Mouse (Mus musculus) kidney, embryonic 15.5 days (tissue): Measurements from ENCODE around the gene Naxe. TPM values are rescaled to one million over a fixed set of nuclear protein-coding genes. Genes with fewer than 3 reads are reported as not detected.

ENCODE experiments used
- ATAC-seq: fragments of 200-750 bp; cut with Nextera tagmentation; replicated peaks from 2 replicates; pipeline ENCODE4 v1.8.0; 2017; ENCODE audit warnings: moderate TSS enrichment; ENCODE audit not compliant: low FRiP score
- H3K27ac ChIP-seq: fragments of 300-500 bp; sonication (generic); 2 replicates; pipeline ENCODE4 v1.5.1; 2015; ENCODE audit warnings: mild to moderate bottlenecking, inconsistent platforms
- H3K27me3 ChIP-seq: fragments of 300-500 bp; sonication (generic); 2 replicates; pipeline ENCODE4 v1.6.1; 2015; ENCODE audit warnings: inconsistent platforms
- H3K36me3 ChIP-seq: fragments of 300-500 bp; sonication (generic); 2 replicates; pipeline ENCODE4 v1.6.1; 2015; ENCODE audit warnings: inconsistent platforms
- H3K4me1 ChIP-seq: fragments of 300-500 bp; sonication (generic); 2 replicates; pipeline ENCODE4 v1.6.1; 2015; ENCODE audit warnings: inconsistent platforms
- H3K4me2 ChIP-seq: fragments of 300-500 bp; sonication (generic); 2 replicates; pipeline ENCODE4 v1.6.1; 2015; ENCODE audit warnings: moderate library complexity, mild to moderate bottlenecking, inconsistent platforms
- H3K4me3 ChIP-seq: fragments of 300-500 bp; sonication (generic); replicated peaks from 2 replicates; pipeline ENCODE4 v1.5.1; 2015; ENCODE audit warnings: mild to moderate bottlenecking, inconsistent platforms
- H3K9ac ChIP-seq: fragments of 300-500 bp; sonication (generic); 2 replicates; pipeline ENCODE4 v1.6.1; 2015; ENCODE audit warnings: mild to moderate bottlenecking, inconsistent platforms
- H3K9me3 ChIP-seq: fragments of 300-500 bp; sonication (generic); replicated peaks from 2 replicates; pipeline ENCODE4 v1.6.1; 2016; ENCODE audit warnings: inconsistent platforms
- WGBS: fragments of 180-500 bp; shearing (Covaris S2); methylation state at CpG from one replicate; pipeline ENCODE4 v1.1.7; 2015; ENCODE audit warnings: mixed read lengths; 5-methylcytosine and 5-hydroxymethylcytosine counted together
- polyA plus RNA-seq: library from polyadenylated mRNA; unstranded; fragments of >200 nt; fragmentation: Nextera tagmentation; extraction: Ambion mirVana; gene quantifications from 2 replicates; pipeline ENCODE4 v1.2.1, GENCODE M21; 2015

The Naxe gene
- polyA plus RNA-seq = 164 and 174 TPM in 2 replicates

DNA sequence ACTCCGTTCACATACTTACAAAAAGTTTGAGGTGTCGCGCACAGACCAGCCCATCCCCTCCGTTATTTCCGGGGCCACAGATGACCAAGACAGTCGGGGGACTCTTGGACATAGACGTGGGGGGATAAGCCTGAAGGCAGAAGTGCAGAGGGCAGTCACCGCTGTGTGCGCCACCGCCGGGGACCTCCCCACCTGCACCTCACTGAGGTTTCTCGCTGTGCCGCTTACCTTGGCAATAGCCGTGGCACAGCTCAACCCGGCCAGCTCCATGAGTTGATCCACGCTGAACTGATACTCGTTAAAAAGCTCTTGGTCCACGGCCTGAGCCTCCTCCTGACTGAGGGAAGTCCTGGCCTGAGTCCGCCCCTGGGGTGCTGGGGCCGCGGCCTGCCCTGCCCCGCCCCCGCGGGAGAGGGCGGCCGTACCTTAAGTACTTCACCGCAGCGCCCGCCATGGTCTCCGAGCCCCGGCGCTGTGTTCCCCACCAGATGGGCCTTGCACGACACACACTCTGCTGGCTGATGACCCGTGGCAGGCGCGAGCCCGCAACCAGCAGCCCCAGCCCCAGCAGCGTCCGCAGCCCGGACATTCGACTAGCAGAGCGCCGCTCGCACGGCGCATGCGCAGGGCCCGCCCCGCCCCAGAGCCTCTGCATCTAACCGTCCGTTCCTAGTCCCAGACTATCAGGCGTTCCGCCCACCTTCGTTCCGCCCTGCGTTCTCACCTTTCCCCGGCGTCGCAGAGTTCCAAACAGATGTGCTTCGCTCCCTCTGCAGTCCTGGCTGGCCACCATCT, at the start of gene Naxe:
TSS of gene Naxe (minus strand) at position 594 of the 795 bp plus-strand sequence.
- peaks cover 38% of the 10 kb centered on the region for H3K36me3 ChIP-seq
- H3K9me3 ChIP-seq = no peaks in the 10 kb centered on the region
- H3K4me2 ChIP-seq = peak within 1 kb of the TSS; percentile 87
- H3K27me3 ChIP-seq = no peaks in the 10 kb centered on the region
- WGBS = under 1% methylated on average over 60 of the region's 60 CpGs
- peak; percentile 95 for ATAC-seq
- H3K27ac ChIP-seq = peak within 1 kb of the TSS; percentile 90
- H3K4me3 ChIP-seq = peak within 1 kb of the TSS; percentile 65
- peak within 1 kb of the TSS; percentile 77 for H3K9ac ChIP-seq
- H3K4me1 ChIP-seq = peaks cover 18% of the 10 kb centered on the region

DNA sequence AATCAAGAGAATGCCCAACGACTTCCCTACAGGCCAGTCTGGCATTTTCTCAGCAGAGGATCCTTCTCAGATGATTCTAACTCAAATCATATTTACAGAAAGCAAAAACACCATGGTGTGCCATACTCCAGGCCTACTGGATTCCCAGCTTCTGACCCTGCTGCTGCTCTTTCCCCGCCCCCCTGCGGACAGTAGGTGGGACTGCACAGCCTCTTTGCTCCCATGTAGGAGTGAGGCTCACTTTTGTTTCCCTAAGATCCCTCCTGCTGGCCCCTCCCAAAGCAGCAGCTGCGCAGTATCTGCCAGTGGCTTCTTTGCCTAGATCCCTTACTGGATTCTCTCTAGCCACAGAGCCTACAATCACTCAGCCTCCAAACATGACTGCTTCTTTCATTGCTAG, 47.8 kb upstream of the Naxe start:
- ATAC-seq = no peak
- H3K27me3 ChIP-seq = no peaks in the 10 kb centered on the region
- no peak overlapping the region for H3K4me3 ChIP-seq
- H3K4me2 ChIP-seq = no peak overlapping the region
- no peaks in the 10 kb centered on the region for H3K9me3 ChIP-seq
- H3K36me3 ChIP-seq = peaks cover 100% of the 10 kb centered on the region
- no peaks in the 10 kb centered on the region for H3K4me1 ChIP-seq
- no peak overlapping the region for H3K27ac ChIP-seq
- no peak overlapping the region for H3K9ac ChIP-seq
- 89% methylated on average over 4 of the region's 4 CpGs for WGBS

DNA sequence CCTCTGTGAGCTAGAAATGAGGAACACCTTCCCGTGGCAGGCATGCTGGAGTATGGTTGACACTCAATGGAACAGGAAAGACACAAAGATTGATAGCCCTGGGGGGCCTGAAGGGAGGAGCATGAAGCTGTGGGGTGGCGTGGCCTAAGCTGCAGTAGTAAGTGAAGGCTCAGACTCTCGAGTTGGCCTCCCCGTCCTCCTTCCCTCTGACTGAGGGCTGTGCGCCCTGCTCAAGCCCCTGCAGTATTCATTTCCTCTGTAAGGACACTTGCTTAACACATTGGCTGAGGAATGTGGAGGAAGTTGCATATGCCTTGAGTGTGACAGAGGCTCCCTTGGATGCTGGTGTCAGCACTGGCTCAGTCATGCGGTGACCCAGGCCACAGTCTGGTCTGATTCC, 44.3 kb upstream of the Naxe start:
- Histone ChIP-seq H3K4me2 (no peak overlapping the region), H3K36me3 (peaks cover 93% of the 10 kb centered on the region), H3K4me3 (no peak overlapping the region), H3K9ac (no peak overlapping the region), H3K27me3 (no peaks in the 10 kb centered on the region), H3K27ac (peak overlapping the region; percentile 63; the same call in 1 of the 2 replicates), H3K9me3 (no peaks in the 10 kb centered on the region), H3K4me1 (no peaks in the 10 kb centered on the region)
- 71% methylated on average over 6 of the region's 6 CpGs for WGBS
- ATAC-seq = peak; percentile 22; the same call in 1 of the 2 replicates

DNA sequence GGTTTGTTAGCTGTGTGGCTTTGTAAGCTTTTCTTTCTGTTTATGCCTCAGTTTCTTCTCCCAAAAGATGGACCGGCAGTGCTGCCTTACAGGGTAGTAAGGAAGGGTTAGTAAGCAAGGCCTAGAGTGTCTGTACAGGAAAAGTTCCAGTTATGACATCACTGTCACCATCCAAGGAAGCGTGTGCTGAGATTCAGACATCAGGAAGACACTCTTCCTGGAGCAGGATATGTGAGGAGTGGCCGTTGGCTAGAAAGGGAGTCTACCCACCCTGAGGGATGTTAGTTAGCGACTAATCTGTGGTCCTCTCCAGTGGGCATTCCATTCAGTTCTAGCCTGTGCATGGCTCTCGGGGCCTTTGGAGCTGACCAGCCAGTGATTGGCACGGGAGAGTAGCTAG, 43.9 kb upstream of the Naxe start:
- Histone ChIP-seq H3K27ac (peak overlapping the region; percentile 63; the same call in 1 of the 2 replicates), H3K9ac (no peak overlapping the region), H3K27me3 (no peaks in the 10 kb centered on the region), H3K4me3 (no peak overlapping the region), H3K9me3 (no peaks in the 10 kb centered on the region), H3K4me2 (no peak overlapping the region), H3K4me1 (no peaks in the 10 kb centered on the region), H3K36me3 (peaks cover 93% of the 10 kb centered on the region)
- ATAC-seq = peak; percentile 29; the same call in 1 of the 2 replicates
- 81% methylated on average over 6 of the region's 6 CpGs for WGBS

DNA sequence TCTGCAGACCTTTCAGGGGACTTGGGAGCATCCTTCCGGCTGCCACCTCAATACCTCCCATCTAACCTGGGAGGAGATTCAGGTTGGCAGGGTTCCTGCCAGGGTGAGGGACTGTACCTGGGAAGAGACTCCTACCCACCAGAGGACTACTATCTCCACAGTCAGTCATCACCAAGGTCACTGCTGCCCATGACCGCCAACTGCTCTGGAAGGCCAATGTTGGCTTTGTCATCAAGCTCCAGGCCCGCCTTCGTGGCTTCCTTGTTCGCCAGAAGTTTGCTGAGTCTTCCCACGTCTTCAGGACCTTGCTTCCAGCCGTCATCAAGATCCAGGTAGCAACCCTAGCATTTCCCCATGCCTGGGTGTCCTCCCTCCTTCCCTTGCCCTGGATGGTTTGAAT, 43.4 kb upstream of the Naxe start:
- no peaks in the 10 kb centered on the region for H3K4me1 ChIP-seq
- no peak overlapping the region for H3K4me2 ChIP-seq
- no peaks in the 10 kb centered on the region for H3K27me3 ChIP-seq
- no peak for ATAC-seq
- no peak overlapping the region for H3K9ac ChIP-seq
- no peaks in the 10 kb centered on the region for H3K9me3 ChIP-seq
- 0 out of 2 replicates have a peak overlapping the region, but pooled peaks have one; percentile 63 for H3K27ac ChIP-seq
- no peak overlapping the region for H3K4me3 ChIP-seq
- WGBS = 88% methylated on average over 7 of the region's 7 CpGs
- H3K36me3 ChIP-seq = peaks cover 93% of the 10 kb centered on the region

GRCm38 (mm10) chr3:88100251-88100650, 42.0 kb upstream of the Naxe start:
- Histone ChIP-seq H3K4me3 (no peak overlapping the region), H3K27me3 (no peaks in the 10 kb centered on the region), H3K27ac (no peak overlapping the region), H3K4me1 (no peaks in the 10 kb centered on the region), H3K9me3 (no peaks in the 10 kb centered on the region), H3K4me2 (no peak overlapping the region), H3K9ac (no peak overlapping the region), H3K36me3 (peaks cover 85% of the 10 kb centered on the region)
- ATAC-seq = no peak
- 58% methylated on average over 3 of the region's 3 CpGs for WGBS

DNA sequence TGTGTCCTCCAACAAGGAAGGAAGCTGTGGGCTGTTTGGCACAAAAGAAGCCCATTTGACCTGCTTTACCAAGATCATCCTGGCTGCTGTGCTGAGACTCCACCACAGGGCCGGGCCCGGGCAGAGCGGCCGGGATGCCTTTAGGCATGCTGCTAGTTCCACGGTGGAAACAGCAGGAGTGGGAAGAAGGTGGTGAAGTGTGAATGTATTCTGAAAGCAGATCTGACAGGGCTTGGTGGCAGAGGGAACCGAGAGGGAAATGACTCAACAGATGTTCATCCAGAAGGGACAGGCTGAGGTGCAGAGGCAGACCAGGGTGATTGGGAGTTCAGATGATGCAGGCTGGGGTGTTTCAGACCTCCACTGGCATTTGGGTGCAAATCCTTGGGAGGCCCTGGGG, 39.4 kb upstream of the Naxe start:
- Histone ChIP-seq H3K4me2 (no peak overlapping the region), H3K9ac (no peak overlapping the region), H3K9me3 (no peaks in the 10 kb centered on the region), H3K4me3 (no peak overlapping the region), H3K4me1 (no peaks in the 10 kb centered on the region), H3K36me3 (peaks cover 84% of the 10 kb centered on the region), H3K27me3 (no peaks in the 10 kb centered on the region), H3K27ac (no peak overlapping the region)
- 85% methylated on average over 6 of the region's 6 CpGs for WGBS
- no peak for ATAC-seq

DNA sequence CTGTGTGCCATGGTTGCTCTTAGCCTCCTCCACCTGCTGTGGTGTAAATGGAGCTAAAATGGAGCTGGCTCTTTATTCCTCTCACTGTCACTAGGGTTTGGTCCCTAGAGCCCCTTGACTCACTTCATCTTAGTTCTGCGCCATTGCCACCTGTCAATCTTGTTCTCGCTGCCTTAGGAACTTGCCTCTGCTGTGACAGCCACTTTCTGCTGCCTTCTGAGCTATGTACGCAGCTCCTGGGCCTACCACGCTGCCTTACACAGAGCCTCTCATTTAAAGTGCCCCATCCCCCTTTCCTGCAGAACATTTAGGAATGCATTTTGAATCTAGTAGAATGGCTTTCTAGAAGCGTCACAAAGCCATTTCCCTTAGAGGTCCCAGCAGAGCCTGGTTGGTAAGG, 35.8 kb upstream of the Naxe start:
- H3K27ac ChIP-seq = no peak overlapping the region
- no peak overlapping the region for H3K4me2 ChIP-seq
- H3K36me3 ChIP-seq = peaks cover 89% of the 10 kb centered on the region
- no peaks in the 10 kb centered on the region for H3K4me1 ChIP-seq
- H3K9me3 ChIP-seq = no peaks in the 10 kb centered on the region
- 88% methylated on average over 5 of the region's 5 CpGs for WGBS
- no peak overlapping the region for H3K9ac ChIP-seq
- no peak for ATAC-seq
- H3K27me3 ChIP-seq = no peaks in the 10 kb centered on the region
- H3K4me3 ChIP-seq = no peak overlapping the region

- 96% methylated on average over 6 of the region's 6 CpGs for WGBS
- Histone ChIP-seq H3K9me3 (no peaks in the 10 kb centered on the region), H3K36me3 (peaks cover 85% of the 10 kb centered on the region), H3K4me2 (no peak overlapping the region), H3K27me3 (no peaks in the 10 kb centered on the region), H3K9ac (no peak overlapping the region), H3K4me1 (no peaks in the 10 kb centered on the region), H3K4me3 (no peak overlapping the region), H3K27ac (no peak overlapping the region)
- ATAC-seq = no peak
These were observed 32.3 kb upstream of the Naxe start for GRCm38 (mm10) chr3:88090616-88091015.

DNA sequence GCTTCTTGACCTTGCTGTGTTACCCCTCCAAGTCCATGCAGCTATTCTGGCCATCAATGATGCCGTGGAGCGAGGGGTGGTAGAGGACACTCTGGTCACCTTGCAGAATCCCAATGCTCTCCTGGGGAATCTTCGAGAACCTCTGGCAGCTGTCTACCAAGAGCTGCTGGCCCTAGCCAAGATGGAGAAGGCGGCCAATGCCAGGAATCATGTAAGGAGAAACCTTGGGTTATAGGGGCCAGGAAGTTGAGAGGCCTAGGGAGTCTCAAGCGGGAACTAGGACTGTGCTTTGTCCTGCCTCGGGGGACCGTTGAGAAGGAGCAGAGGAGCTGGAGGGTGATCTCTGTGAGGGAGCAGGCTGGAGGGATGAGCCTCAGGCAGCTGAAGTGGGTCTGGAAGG, 31.8 kb upstream of the Naxe start:
- ATAC-seq = no peak
- H3K36me3 ChIP-seq = peaks cover 82% of the 10 kb centered on the region
- H3K27ac ChIP-seq = no peak overlapping the region
- H3K4me2 ChIP-seq = no peak overlapping the region
- no peaks in the 10 kb centered on the region for H3K9me3 ChIP-seq
- no peaks in the 10 kb centered on the region for H3K27me3 ChIP-seq
- H3K4me1 ChIP-seq = no peaks in the 10 kb centered on the region
- WGBS = 92% methylated on average over 7 of the region's 7 CpGs
- no peak overlapping the region for H3K4me3 ChIP-seq
- H3K9ac ChIP-seq = no peak overlapping the region

GRCm38 (mm10) chr3:88087688-88088087, 29.4 kb upstream of the Naxe start:
- no peak for ATAC-seq

GRCm38 (mm10) chr3:88085459-88085858, 27.2 kb upstream of the Naxe start:
- 78% methylated on average over 4 of the region's 9 CpGs for WGBS
- ATAC-seq = no peak
- H3K27ac ChIP-seq = no peak overlapping the region
- peaks cover 21% of the 10 kb centered on the region for H3K4me1 ChIP-seq
- H3K36me3 ChIP-seq = peaks cover 51% of the 10 kb centered on the region
- H3K4me3 ChIP-seq = no peak overlapping the region
- H3K4me2 ChIP-seq = no peak overlapping the region
- no peaks in the 10 kb centered on the region for H3K9me3 ChIP-seq
- H3K27me3 ChIP-seq = no peaks in the 10 kb centered on the region
- H3K9ac ChIP-seq = no peak overlapping the region

More at GRCm38 (mm10) chr3:88087688-88088087, 29.4 kb upstream of the Naxe start:
- Histone ChIP-seq H3K27me3 (no peaks in the 10 kb centered on the region), H3K4me1 (peaks cover 10% of the 10 kb centered on the region), H3K27ac (no peak overlapping the region), H3K9me3 (no peaks in the 10 kb centered on the region), H3K36me3 (peaks cover 73% of the 10 kb centered on the region), H3K4me2 (no peak overlapping the region), H3K9ac (no peak overlapping the region), H3K4me3 (no peak overlapping the region)
- 92% methylated on average over 1 of the region's 1 CpGs for WGBS
